ENCODE assay signal across 11 mouse cellular contexts in the genomic region with DNA sequence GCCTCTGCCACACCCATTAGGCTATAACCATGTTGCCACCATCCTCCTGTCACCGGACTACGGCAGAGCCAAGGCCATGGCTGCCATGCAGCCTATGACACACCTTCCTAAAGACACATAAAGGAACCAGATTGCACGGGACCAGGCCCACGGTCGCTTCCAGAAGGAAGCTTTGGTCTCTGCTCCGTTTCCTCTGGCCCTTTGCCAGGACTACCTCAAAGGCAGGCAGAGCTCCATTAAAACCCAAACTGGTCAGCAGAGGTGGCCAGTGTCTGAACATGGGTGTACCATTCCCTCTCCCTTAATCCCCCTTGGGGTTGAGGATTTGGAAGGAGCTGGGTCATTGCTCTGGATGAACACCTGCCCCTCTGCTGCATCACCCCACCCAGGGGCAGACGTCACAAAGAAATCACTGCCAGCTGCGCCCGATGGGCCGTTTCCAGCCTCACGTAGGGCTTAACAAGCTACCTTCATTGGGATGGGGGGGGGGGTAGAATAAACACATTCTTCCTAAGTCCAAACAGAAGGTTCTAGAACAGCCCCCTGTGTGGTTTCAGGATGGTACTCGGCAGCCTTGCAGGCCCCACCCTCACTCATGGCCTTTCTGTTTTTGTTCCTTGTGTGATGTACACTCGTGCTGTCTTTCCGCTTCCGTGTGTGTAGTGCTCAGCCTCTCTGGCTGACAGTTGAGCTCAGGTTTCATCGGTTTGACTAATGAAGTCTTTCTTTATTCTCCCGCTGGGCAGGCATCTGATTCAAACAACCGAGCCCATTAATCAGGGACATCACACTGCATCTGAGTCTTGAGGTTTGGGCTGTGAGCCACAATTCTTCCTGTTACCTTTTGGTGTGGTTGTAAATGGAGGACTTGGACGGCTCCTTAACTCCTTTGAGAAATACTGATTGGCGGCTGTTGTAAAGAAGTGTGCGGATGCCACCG. TPM values are rescaled to one million over a fixed set of nuclear protein-coding genes. Genes with fewer than 3 reads are reported as not detected.
DNase-seq lines count a peak whose midpoint lies in the region; ATAC-seq and TF ChIP-seq lines count a peak whose summit lies in the region.
"Had no signal": no experiment of that assay in that cellular context is flagged by ENCODE, and none has a peak within 500 bp of the region (broad histone marks: within the 10 kb centered on the region; RNA-seq: fewer than 3 reads in every experiment).

No protein-coding gene starts in this region.

- ATAC-seq in forebrain, postnatal 0 days, result no peak
- no peak for ATAC-seq in forebrain, embryonic 15.5 days (replicated peaks)
- ATAC-seq in embryonic facial prominence, embryonic 14.5 days (ENCODE audit: low read depth), result peak; percentile 71
- no peak for ATAC-seq in midbrain, embryonic 14.5 days (ENCODE audit: low FRiP score, low TSS enrichment)
- ATAC-seq: activated CD4-positive, CD25-positive, alpha-beta regulatory T cell, adult 4 months; liver, postnatal 0 days had no signal

- no peak overlapping the region for H3K9ac ChIP-seq in forebrain, postnatal 0 days
- no peak overlapping the region for H3K9ac ChIP-seq in forebrain, embryonic 15.5 days (replicated peaks)
- H3K9ac ChIP-seq in embryonic facial prominence, embryonic 14.5 days (ENCODE audit: low read depth, low read length), result no peak overlapping the region
- H3K9ac ChIP-seq in midbrain, embryonic 14.5 days (replicated peaks; ENCODE audit: low read length), result no peak overlapping the region; the same call in 1 of the 2 replicates
- H3K9ac ChIP-seq: liver, postnatal 0 days had no signal

- no peaks in the 10 kb centered on the region for H3K9me3 ChIP-seq in forebrain, postnatal 0 days (ENCODE audit: low read length)
- no peaks in the 10 kb centered on the region for H3K9me3 ChIP-seq in forebrain, embryonic 15.5 days
- H3K9me3 ChIP-seq in embryonic facial prominence, embryonic 14.5 days (ENCODE audit: control insufficient read depth, low read length), result no peaks in the 10 kb centered on the region
- no peaks in the 10 kb centered on the region for H3K9me3 ChIP-seq in midbrain, embryonic 14.5 days (ENCODE audit: control insufficient read depth, low read length)

- H3K27me3 ChIP-seq in forebrain, postnatal 0 days (ENCODE audit: insufficient read depth, low read length), result no peaks in the 10 kb centered on the region
- H3K27me3 ChIP-seq in forebrain, embryonic 15.5 days, result no peaks in the 10 kb centered on the region
- H3K27me3 ChIP-seq in embryonic facial prominence, embryonic 14.5 days (replicated peaks; ENCODE audit: control insufficient read depth, insufficient read depth, low read length), result no peaks in the 10 kb centered on the region
- H3K27me3 ChIP-seq in midbrain, embryonic 14.5 days (ENCODE audit: control insufficient read depth, insufficient read depth, low read length), result no peaks in the 10 kb centered on the region

- H3K36me3 ChIP-seq in forebrain, postnatal 0 days (ENCODE audit: insufficient read depth), result peaks cover 29% of the 10 kb centered on the region
- peaks cover 16% of the 10 kb centered on the region; the same call in 1 of the 2 replicates for H3K36me3 ChIP-seq in forebrain, embryonic 15.5 days
- no peaks in the 10 kb centered on the region for H3K36me3 ChIP-seq in embryonic facial prominence, embryonic 14.5 days (ENCODE audit: control insufficient read depth, insufficient read depth, low read length)
- H3K36me3 ChIP-seq in midbrain, embryonic 14.5 days (ENCODE audit: control insufficient read depth, insufficient read depth, low read length), result peaks cover 34% of the 10 kb centered on the region

- no peak for TF ChIP-seq CTCF in forebrain, postnatal 0 days (IDR thresholded peaks at IDR 0.05; ENCODE audit: low read depth)

- peak; percentile 43 for DNase-seq in forebrain, postnatal 0 days
- DNase-seq in NIH3T3 (ENCODE audit: low read depth), result peak; percentile 16
- DNase-seq in embryonic facial prominence, embryonic 14.5 days (ENCODE audit: low spot score), result peak; percentile 78
- peak; percentile 46 for DNase-seq in midbrain, embryonic 14.5 days
- no peak for DNase-seq in ovary, postnatal 10 days (ENCODE audit: low spot score)
- DNase-seq in lung, postnatal 36 days, result no peak
- DNase-seq in thymus, postnatal 4 days, result no peak
- DNase-seq: heart, adult 18-20 months; liver, postnatal 0 days had no signal

- H3K4me1 ChIP-seq in forebrain, postnatal 0 days (ENCODE audit: insufficient read depth), result peaks cover 4% of the 10 kb centered on the region
- H3K4me1 ChIP-seq in forebrain, embryonic 15.5 days, result peaks cover 16% of the 10 kb centered on the region
- H3K4me1 ChIP-seq in embryonic facial prominence, embryonic 14.5 days (ENCODE audit: control insufficient read depth, insufficient read depth, low read length), result peaks cover 2% of the 10 kb centered on the region; the same call in 1 of the 2 replicates
- peaks cover 12% of the 10 kb centered on the region for H3K4me1 ChIP-seq in midbrain, embryonic 14.5 days (ENCODE audit: control insufficient read depth, insufficient read depth, low read length)

- WGBS in forebrain, postnatal 0 days, result 37% methylated on average over 22 of the region's 22 CpGs
- 37% methylated on average over 22 of the region's 22 CpGs for WGBS in forebrain, embryonic 15.5 days
- WGBS in embryonic facial prominence, embryonic 14.5 days, result 37% methylated on average over 22 of the region's 22 CpGs
- 49% methylated on average over 22 of the region's 22 CpGs for WGBS in midbrain, embryonic 14.5 days

- H3K4me2 ChIP-seq in forebrain, postnatal 0 days (ENCODE audit: low read depth), result no peak overlapping the region
- no peak overlapping the region for H3K4me2 ChIP-seq in forebrain, embryonic 15.5 days (replicated peaks)
- H3K4me2 ChIP-seq in embryonic facial prominence, embryonic 14.5 days (ENCODE audit: low read depth, low read length), result no peak overlapping the region
- no peak overlapping the region for H3K4me2 ChIP-seq in midbrain, embryonic 14.5 days (ENCODE audit: low read length)

- H3K27ac ChIP-seq in forebrain, postnatal 0 days (ENCODE audit: low read depth, low read length), result no peak overlapping the region
- H3K27ac ChIP-seq in forebrain, embryonic 15.5 days (replicated peaks), result no peak overlapping the region
- H3K27ac ChIP-seq in embryonic facial prominence, embryonic 14.5 days (replicated peaks; ENCODE audit: low read depth, low read length), result no peak overlapping the region
- peak overlapping the region; percentile 64 for H3K27ac ChIP-seq in midbrain, embryonic 14.5 days (replicated peaks; ENCODE audit: low read depth, low read length)

- no peak overlapping the region for H3K4me3 ChIP-seq in forebrain, postnatal 0 days (ENCODE audit: low read depth, low read length)
- no peak overlapping the region for H3K4me3 ChIP-seq in forebrain, embryonic 15.5 days
- no peak overlapping the region for H3K4me3 ChIP-seq in embryonic facial prominence, embryonic 14.5 days (ENCODE audit: low read depth, low read length)
- no peak overlapping the region for H3K4me3 ChIP-seq in midbrain, embryonic 14.5 days (replicated peaks; ENCODE audit: low read depth, low read length)

RNA-seq across cellular contexts. Expression of gene Cttn, which starts 58.6 kb away (rescaled TPM):
- 109 and 132 TPM in 2 replicates for total RNA-seq in forebrain, postnatal 0 days (2014; rRNA removed)
- 143 and 164 TPM in 2 replicates for polyA plus RNA-seq in forebrain, postnatal 0 days (2015; fragmentation: Nextera tagmentation; extraction: Ambion mirVana)
- 165 and 171 TPM in 2 replicates for polyA plus RNA-seq in forebrain, embryonic 15.5 days (2015; fragmentation: Nextera tagmentation; extraction: Ambion mirVana)
- polyA plus RNA-seq in embryonic facial prominence, embryonic 14.5 days (2014; fragmentation: Nextera tagmentation; extraction: Ambion mirVana), result 157 and 179 TPM in 2 replicates
- 136 and 177 TPM in 2 replicates for polyA plus RNA-seq in midbrain, embryonic 14.5 days (2014; fragmentation: Nextera tagmentation; extraction: Ambion mirVana)

Comparison
In these comparisons a context has a peak if more than half of its experiments do, and no peak if none do; other contexts are left out.
1. DNase-seq: peak in forebrain, postnatal 0 days (single experiment), NIH3T3 (single experiment), embryonic facial prominence, embryonic 14.5 days (single experiment) and midbrain, embryonic 14.5 days (single experiment); none in ovary, postnatal 10 days (single experiment), lung, postnatal 36 days (single experiment) and thymus, postnatal 4 days (single experiment).